Mouse (Mus musculus) kidney, adult 2 months (tissue): ENCODE data around the gene Morf4l2.

Experiments used
- CTCF ChIP-seq: fragments of 200-500 bp; conservative IDR thresholded peaks from 2 replicates; pipeline ENCODE4 v1.5.1; 2011; ENCODE audit warnings: low read depth, mild to moderate bottlenecking, control low read depth, low read length, moderate library complexity, mixed read lengths; ENCODE audit not compliant: insufficient read depth, insufficient read length
- POLR2A ChIP-seq: fragments of 200-500 bp; IDR thresholded peaks from one replicate; pipeline ENCODE4 v1.6.1; 2011; ENCODE audit warnings: low read depth, low read length, control low read depth

DNA sequence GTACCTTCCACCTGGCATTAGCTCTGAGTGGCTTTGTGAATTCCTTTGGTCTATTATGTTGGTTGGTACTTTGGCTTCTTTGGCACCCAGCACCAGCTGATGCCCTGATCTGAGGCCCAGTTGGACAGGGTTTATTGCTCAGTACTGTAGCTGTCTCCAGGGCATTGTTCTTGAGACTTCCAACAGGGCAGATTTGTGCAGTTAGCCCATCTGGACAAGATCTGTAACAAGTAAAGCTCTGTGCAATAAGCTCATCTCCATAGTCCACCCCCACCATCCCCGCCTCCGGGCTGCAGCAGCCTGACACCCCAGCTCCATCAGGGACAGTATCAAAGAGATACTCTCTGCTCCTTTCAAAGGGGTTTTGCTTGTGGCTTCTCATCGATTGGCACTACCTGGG is 12.0 kb upstream of the Morf4l2 start:
- TF ChIP-seq CTCF (no peak), POLR2A (no peak)
